Mouse (Mus musculus) neural tube, embryonic 14.5 days (tissue): ENCODE measurements around the gene Lrp1. TPM values are rescaled to one million over a fixed set of nuclear protein-coding genes. Genes with fewer than 3 reads are reported as not detected.

ENCODE experiments used
- ATAC-seq: fragments of 200-750 bp; cut with Nextera tagmentation; 2 replicates; pipeline ENCODE4 v1.8.0; 2017; ENCODE audit warnings: low read depth, mild to moderate bottlenecking, moderate TSS enrichment, moderate library complexity
- H3K27ac ChIP-seq: fragments of 300-500 bp; sonication (generic); 2 replicates; pipeline ENCODE4 v1.5.1; 2014; ENCODE audit warnings: low read depth, mild to moderate bottlenecking, control low read depth, low read length, moderate library complexity, mixed read lengths
- H3K27me3 ChIP-seq: fragments of 300-500 bp; sonication (generic); 2 replicates; pipeline ENCODE4 v1.6.1; 2014; ENCODE audit warnings: low read length; ENCODE audit not compliant: control insufficient read depth, insufficient read depth
- H3K36me3 ChIP-seq: fragments of 300-500 bp; sonication (generic); 2 replicates; pipeline ENCODE4 v1.6.1; 2014; ENCODE audit warnings: low read length, mixed read lengths; ENCODE audit not compliant: control insufficient read depth, insufficient read depth
- H3K4me1 ChIP-seq: fragments of 300-500 bp; sonication (generic); 2 replicates; pipeline ENCODE4 v1.6.1; 2014; ENCODE audit warnings: low read length; ENCODE audit not compliant: control insufficient read depth, insufficient read depth
- H3K4me2 ChIP-seq: fragments of 300-500 bp; sonication (generic); 2 replicates; pipeline ENCODE4 v1.6.1; 2014; ENCODE audit warnings: mild to moderate bottlenecking, low read depth, low read length, control low read depth
- H3K4me3 ChIP-seq: fragments of 300-500 bp; sonication (generic); 2 replicates; pipeline ENCODE4 v1.5.1; 2014; ENCODE audit warnings: low read depth, low read length, control low read depth, mixed read lengths
- H3K9ac ChIP-seq: fragments of 300-500 bp; sonication (generic); replicated peaks from 2 replicates; pipeline ENCODE4 v1.6.1; 2014; ENCODE audit warnings: low read depth, mild to moderate bottlenecking, control low read depth, low read length, mixed read lengths
- H3K9me3 ChIP-seq: fragments of 300-500 bp; sonication (generic); 2 replicates; pipeline ENCODE4 v1.6.1; 2016; ENCODE audit warnings: low read length; ENCODE audit not compliant: control insufficient read depth
- WGBS: fragments of 180-500 bp; shearing (Covaris S2); extraction: QIAGEN DNeasy Blood & Tissue Kit; methylation state at CpG from one replicate; pipeline ENCODE4 v1.1.7; 2014; 5-methylcytosine and 5-hydroxymethylcytosine counted together
- polyA plus RNA-seq: library from polyadenylated mRNA; unstranded; fragments of >200 nt; fragmentation: Nextera tagmentation; extraction: Ambion mirVana; gene quantifications from 2 replicates; pipeline ENCODE4 v1.2.1, GENCODE M21; 2014

The Lrp1 gene
- polyA plus RNA-seq, 1 experiment from 2014 or later, result 110 TPM

DNA sequence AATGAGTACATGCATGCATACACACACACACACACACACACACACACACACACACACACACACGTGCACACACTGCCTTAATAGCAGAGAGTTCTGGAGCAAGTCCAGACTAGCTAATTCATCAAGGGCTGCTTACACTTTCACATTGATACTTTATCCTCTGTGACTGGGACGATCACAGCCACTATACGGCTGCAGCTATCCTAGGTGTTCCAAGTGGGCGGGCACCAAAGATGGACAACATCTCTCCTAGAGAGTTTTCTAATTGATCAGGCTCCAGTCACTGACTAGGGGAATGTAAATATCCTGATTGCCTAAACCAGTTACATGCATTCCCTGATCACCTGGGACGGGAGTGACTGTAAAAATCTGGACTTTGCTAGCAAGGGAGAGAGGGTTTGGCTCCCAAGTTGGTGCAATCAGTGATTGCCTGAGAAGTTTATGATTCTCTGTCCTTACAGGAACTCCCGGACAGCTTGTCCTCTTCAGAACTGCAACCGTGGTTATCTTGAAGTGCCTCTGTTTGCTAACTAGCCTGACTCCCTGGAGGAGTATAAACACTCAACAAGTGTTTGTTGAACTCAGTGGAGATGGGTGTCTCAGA is 11.8 kb upstream of the Lrp1 start:
- Histone ChIP-seq H3K27me3 (no peaks in the 10 kb centered on the region), H3K36me3 (no peaks in the 10 kb centered on the region), H3K9me3 (no peaks in the 10 kb centered on the region), H3K4me3 (no peak overlapping the region), H3K9ac (no peak overlapping the region), H3K4me2 (no peak overlapping the region), H3K27ac (no peak overlapping the region), H3K4me1 (no peaks in the 10 kb centered on the region)
- no peak for ATAC-seq
- WGBS, result 70% methylated on average over 7 of the region's 7 CpGs

DNA sequence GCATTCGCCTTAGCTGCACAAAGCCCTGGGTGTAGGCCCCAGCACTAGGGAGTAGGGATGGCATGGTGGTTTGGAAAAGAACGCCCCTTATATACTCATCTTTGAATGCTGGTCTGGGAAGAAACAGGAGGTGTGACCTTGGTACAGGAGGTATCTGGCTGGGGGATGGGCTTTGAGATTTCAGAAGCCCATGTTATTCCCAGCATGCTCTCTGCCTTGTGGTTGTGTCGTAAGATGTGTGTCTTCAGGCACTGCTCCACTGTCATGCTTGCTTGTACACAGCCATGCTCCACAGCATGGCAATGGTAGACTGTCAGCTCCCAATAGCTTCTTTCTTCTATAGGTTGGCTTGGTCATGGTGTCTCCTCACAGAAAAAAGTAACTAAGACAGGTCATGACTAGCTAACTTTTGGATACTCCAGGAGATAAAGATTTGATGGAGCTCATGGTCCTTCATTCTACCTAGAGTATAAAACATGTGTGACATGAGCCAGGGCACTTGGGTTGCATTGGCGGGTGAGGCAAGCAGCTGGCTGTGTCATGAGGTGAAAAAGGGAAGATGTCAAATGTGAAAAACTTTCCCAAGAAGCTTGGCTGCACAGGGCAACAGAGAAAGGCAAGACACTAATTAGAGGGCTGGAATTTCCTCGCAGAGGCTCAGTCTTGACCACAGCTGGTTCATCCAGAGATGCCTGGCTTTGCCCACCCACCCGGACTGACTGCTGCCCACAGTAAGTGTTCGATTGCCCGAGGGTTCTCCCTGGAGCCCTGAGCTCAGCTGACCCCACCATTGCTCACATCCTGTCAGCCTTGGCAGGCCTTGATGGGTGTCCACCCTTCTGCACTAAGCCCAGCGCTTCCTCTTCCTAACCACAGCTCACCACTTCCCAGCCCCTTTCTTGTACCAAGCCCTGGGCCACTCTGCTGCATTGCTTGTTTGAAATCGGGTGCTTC is 10.6 kb upstream of the Lrp1 start:
- ATAC-seq, result no peak
- Histone ChIP-seq H3K27me3 (no peaks in the 10 kb centered on the region), H3K27ac (no peak overlapping the region), H3K4me1 (no peaks in the 10 kb centered on the region), H3K9ac (no peak overlapping the region), H3K9me3 (no peaks in the 10 kb centered on the region), H3K4me2 (no peak overlapping the region), H3K4me3 (no peak overlapping the region), H3K36me3 (no peaks in the 10 kb centered on the region)
- 87% methylated on average over 10 of the region's 10 CpGs for WGBS

DNA sequence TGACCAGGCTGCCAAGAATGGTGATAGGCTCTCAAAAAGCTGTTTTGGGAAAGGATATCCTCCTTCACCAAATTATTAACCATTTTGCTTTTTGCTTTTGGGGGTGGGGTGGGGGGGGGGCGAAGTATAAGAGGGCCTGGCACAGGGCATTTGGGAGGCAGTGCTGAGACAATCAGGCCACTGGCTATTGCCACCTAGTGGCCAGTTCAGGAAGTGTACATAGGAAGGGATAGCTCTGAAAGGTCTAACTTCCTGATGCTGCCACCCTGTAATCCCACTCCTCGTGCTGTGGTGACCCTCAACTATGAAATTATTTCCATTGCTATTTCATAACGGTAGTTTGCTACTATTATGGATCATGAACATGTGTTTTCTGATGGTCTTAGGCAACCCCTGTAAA is 5.5 kb upstream of the Lrp1 start:
- no peak overlapping the region for H3K4me3 ChIP-seq
- H3K27ac ChIP-seq, result no peak overlapping the region
- no peak overlapping the region for H3K9ac ChIP-seq
- no peak overlapping the region for H3K4me2 ChIP-seq
- no peaks in the 10 kb centered on the region for H3K27me3 ChIP-seq
- WGBS, result 86% methylated on average over 3 of the region's 3 CpGs
- no peaks in the 10 kb centered on the region for H3K36me3 ChIP-seq
- H3K9me3 ChIP-seq, result no peaks in the 10 kb centered on the region
- no peak for ATAC-seq
- no peaks in the 10 kb centered on the region for H3K4me1 ChIP-seq

DNA sequence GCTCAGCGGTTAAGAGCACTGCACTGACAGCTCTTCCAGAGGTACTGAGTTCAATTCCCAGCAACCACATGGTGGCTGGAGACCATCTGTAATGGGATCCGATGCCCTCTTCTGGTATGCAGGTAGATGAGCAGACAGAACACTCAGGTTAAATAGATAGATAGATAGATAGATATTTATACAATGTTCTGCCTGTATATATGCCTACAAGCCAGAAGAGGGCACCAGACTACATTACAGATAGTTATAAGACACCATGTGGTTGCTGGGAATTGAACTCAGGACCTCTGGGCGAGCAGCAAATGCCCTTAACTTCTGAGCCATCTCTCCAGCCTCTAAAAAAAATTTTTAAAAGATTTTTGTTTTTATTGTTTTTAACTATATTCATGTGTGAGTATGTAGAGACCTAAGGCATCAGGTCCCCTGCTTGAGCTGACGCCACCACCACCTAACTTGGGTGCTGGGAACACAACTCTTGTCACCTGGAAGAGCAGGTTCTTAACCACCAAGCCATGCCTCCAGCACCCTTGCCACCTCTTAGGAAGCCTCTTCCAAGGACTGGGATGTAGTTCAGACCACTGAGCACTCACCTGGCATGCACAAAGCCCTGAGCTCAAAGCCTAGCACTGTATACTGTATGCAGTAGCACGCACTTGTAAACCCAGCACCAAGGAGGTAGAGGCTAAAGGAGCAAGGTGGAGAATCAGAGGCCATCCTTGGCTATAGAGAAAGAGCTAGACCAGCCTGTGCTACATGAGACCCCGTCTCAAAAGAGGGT is 2.7 kb upstream of the Lrp1 start:
- ATAC-seq, result no peak
- Histone ChIP-seq H3K27me3 (no peaks in the 10 kb centered on the region), H3K4me2 (no peak overlapping the region), H3K27ac (no peak overlapping the region), H3K4me1 (peaks cover 9% of the 10 kb centered on the region), H3K9ac (no peak overlapping the region), H3K36me3 (no peaks in the 10 kb centered on the region), H3K4me3 (no peak overlapping the region), H3K9me3 (no peaks in the 10 kb centered on the region)
- WGBS, result 94% methylated on average over 6 of the region's 6 CpGs

DNA sequence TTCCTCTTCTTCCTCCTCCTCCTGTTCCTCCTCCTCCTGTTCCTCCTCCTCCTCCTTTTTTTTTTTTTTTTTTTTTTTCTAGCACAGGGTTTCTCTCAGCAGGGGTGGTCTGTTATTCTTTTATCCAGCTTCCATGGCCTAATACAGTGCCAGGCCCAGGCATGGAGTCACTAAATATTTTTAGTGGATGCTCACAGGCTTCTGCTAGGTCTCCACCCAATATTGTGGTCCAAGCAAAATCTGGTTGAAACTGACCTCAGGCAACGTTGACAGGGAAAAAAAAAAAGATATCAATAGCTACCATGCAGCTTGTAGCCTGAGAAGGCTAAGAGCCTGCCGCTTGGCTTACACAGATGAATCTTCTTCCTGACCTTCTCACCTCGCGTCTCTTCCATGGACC is 1.7 kb upstream of the Lrp1 start:
- H3K27ac ChIP-seq, result no peak overlapping the region
- no peak overlapping the region for H3K9ac ChIP-seq
- no peaks in the 10 kb centered on the region for H3K9me3 ChIP-seq
- 62% methylated on average over 4 of the region's 4 CpGs for WGBS
- no peak overlapping the region for H3K4me3 ChIP-seq
- H3K4me2 ChIP-seq, result no peak overlapping the region
- no peaks in the 10 kb centered on the region for H3K27me3 ChIP-seq
- H3K36me3 ChIP-seq, result no peaks in the 10 kb centered on the region
- ATAC-seq, result no peak
- peaks cover 18% of the 10 kb centered on the region for H3K4me1 ChIP-seq

DNA sequence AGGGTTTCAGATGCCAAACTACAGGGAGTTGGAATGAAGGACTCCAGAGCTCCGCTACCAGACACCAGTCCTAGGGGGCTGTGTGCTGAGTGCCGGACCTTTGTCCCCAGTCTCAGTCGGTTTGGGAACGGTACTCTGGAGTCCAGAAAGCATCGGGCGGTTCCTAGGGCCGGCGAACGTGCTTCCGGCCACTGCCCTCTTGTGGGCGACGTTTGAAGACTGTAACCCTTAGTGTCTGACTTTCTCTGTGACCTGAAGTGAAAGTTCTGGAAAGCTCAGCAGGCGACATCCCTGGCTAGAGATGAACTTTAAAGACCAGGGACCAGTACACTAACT is 1.1 kb upstream of the Lrp1 start:
- Histone ChIP-seq H3K4me2 (peak overlapping the region; percentile 91), H3K36me3 (no peaks in the 10 kb centered on the region), H3K4me3 (peak overlapping the region; percentile 88), H3K27me3 (no peaks in the 10 kb centered on the region), H3K9me3 (no peaks in the 10 kb centered on the region), H3K9ac (peak overlapping the region; percentile 52), H3K4me1 (peaks cover 25% of the 10 kb centered on the region), H3K27ac (peak overlapping the region; percentile 83; the same call in 1 of the 2 replicates)
- ATAC-seq, result peak; percentile 15; the same call in 1 of the 2 replicates
- 0% methylated on average over 13 of the region's 13 CpGs for WGBS

DNA sequence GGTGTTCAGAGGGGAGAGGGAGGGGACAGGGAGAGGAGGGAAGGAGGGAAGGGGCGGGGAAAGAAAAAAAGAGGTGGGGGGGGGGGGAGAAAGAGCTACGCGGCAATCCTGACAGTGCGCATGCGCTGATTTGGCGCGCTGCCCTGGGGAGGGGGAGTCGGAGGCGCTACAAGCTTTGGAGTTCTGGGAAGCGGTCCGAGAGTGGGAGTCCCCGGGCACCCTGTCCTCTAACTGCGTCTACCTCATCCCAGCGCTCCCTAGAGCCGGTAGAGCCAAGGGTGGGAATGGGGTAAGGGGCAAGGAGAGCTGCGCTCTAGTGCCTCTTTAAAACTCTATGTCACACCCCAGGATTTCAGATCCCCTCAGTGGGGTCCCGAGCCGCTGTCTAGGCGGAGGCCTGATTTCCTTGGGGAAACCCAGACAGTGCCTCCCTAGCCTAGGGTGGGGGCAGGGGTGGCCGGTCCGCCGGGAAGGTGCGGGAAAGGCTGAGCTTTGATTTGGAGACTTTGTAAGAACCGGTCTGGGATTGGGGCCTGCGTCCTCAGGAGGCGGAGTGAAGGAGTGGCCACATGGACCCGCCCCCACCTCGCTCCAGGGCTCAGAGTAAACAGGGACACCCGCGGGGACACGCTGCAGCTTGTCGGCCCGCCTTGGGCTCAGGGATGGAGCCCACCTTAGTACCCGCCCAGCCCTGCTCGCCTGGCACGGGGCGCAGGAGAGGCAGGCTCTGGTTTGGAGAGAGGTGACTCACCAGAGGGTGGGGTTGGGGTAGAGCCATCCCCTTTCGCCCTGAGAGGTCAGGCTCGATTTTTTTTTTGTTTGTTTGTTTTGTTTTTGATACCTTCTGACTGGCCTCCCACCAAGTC is 476 bp upstream of the Lrp1 start:
- Histone ChIP-seq H3K4me2 (peak overlapping the region; percentile 91), H3K27me3 (no peaks in the 10 kb centered on the region), H3K4me1 (peaks cover 31% of the 10 kb centered on the region), H3K27ac (peak overlapping the region; percentile 83), H3K9me3 (no peaks in the 10 kb centered on the region), H3K4me3 (peak overlapping the region; percentile 88), H3K36me3 (no peaks in the 10 kb centered on the region), H3K9ac (peak overlapping the region; percentile 52)
- 0% methylated on average over 30 of the region's 39 CpGs for WGBS
- peak; percentile 81 for ATAC-seq

DNA sequence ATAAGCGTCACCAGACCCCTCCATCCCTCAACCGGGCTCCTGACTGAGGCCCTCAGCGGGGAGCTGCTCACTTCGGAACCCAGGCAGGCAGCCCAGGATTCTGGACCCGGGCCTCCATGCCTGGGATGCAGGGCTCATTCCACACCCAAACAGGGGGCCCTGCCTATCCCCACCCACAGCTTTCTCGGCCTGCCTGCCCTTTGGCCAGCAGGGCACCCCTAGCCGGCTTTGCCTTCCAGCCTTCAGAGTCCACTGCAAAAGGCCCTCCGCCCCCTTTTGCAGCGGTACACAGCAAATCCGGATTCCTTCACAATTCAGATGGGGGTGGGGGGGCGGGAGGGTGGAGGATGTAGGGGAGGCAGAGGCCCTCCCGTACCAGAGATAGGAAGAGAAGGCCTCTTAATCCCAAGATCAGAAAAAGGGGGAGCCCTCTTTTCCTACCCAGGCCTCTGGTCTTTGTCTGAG is 975 bp downstream of the Lrp1 start:
- ATAC-seq, result 0 out of 2 replicates have a peak, but pooled peaks have one; percentile 1
- no peaks in the 10 kb centered on the region for H3K27me3 ChIP-seq
- peak overlapping the region; percentile 97 for H3K9ac ChIP-seq
- peak overlapping the region; percentile 88 for H3K4me3 ChIP-seq
- H3K36me3 ChIP-seq, result no peaks in the 10 kb centered on the region
- H3K27ac ChIP-seq, result peak overlapping the region; percentile 91
- H3K4me2 ChIP-seq, result peak overlapping the region; percentile 91
- WGBS, result 1% methylated on average over 12 of the region's 12 CpGs
- H3K4me1 ChIP-seq, result peaks cover 44% of the 10 kb centered on the region
- H3K9me3 ChIP-seq, result no peaks in the 10 kb centered on the region
